Mouse (Mus musculus) Patski (cell line): ENCODE measurements around the gene Cntnap2. TPM values are rescaled to one million over a fixed set of nuclear protein-coding genes. Genes with fewer than 3 reads are reported as not detected.
A peak's percentile ranks its signal among the peaks of the same experiment; 100 is the strongest.

Source experiments
- ATAC-seq: fragments of 100-300 bp; one replicate; pipeline ENCODE4 v1.8.0; 2021
- CTCF ChIA-PET: fragments of 350-600 bp; sonication (Branson Sonifier 250); formaldehyde crosslinking; loops from one replicate; lab custom pipeline; 2022; ENCODE audit warnings: inconsistent platforms; lab: Charles Lee
- POLR2A ChIA-PET: fragments of 350-600 bp; sonication (Branson Sonifier 250); formaldehyde crosslinking; loops from one replicate; lab custom pipeline; 2022; ENCODE audit warnings: antibody characterized with exemption, inconsistent platforms; lab: Charles Lee
- DNase-seq: peaks from one replicate; pipeline ENCODE4 v3.0.0-alpha.2; 2011; ENCODE audit warnings: low read depth, low spot score
- H3K27me3 ChIP-seq: fragments of 371-371 bp; one replicate; pipeline ENCODE4 v1.5.1; 2021
- CTCF ChIP-seq: fragments of 100-300 bp; IDR thresholded peaks from one replicate; pipeline ENCODE4 v1.5.1; 2021
- in situ Hi-C: fragments of 300-500 bp; cut with MboI; formaldehyde crosslinking; loops from 3 replicates; pipeline ENCODE4 v1.11.1; 2018; ENCODE audit warnings: low pct_unique_long_range_greater_than_20kb, mixed read lengths
- polyA plus RNA-seq: library from polyadenylated mRNA; unstranded; gene quantifications from one replicate; pipeline ENCODE4 v1.2.3, GENCODE M21; 2021

Gene Cntnap2
- polyA plus RNA-seq, result 0.01 TPM

- no peaks in the 10 kb centered on the region for H3K27me3 ChIP-seq
- ATAC-seq, result no peak
- no peak for DNase-seq
- CTCF ChIA-PET, result no interaction called here
- no peak for TF ChIP-seq CTCF
- POLR2A ChIA-PET, result no interaction called here
- in situ Hi-C loops, result no loop called here
Measured at GRCm38 (mm10) chr6:45059091-45059490, at the start of gene Cntnap2. Cntnap2 (plus strand) TSS chr6:45059357.

GRCm38 (mm10) chr6:45026011-45026682, 33.0 kb upstream of the Cntnap2 start:
- peak; percentile 66 for TF ChIP-seq CTCF
- in situ Hi-C loops, result loop anchor here (5.0 to 25.0 kb wide), 2 partner anchors 1339 to 1664 kb away; no protein-coding TSS in a partner anchor
- POLR2A ChIA-PET, result interaction anchor here (0.8 kb wide), 1 partner anchor 275 kb away, joined by 3 read pairs; no protein-coding TSS in a partner anchor
- CTCF ChIA-PET, result interaction anchor here (1.1 to 1.2 kb wide), 2 partner anchors 10 to 1341 kb away, joined by 3 to 4 read pairs; no protein-coding TSS in a partner anchor
- ATAC-seq (peak; percentile 62), DNase-seq (no peak)
- H3K27me3 ChIP-seq, result peaks cover 10% of the 10 kb centered on the region

GRCm38 (mm10) chr6:45039454-45039853, 19.7 kb upstream of the Cntnap2 start:
- ATAC-seq, result no peak
- ChIA-PET POLR2A (no interaction called here), CTCF (no interaction called here)
- in situ Hi-C loops, result loop anchor here (25.0 kb wide), 1 partner anchor 1677 kb away; no protein-coding TSS in a partner anchor
- no peak for TF ChIP-seq CTCF
- DNase-seq, result no peak
- H3K27me3 ChIP-seq, result no peaks in the 10 kb centered on the region

GRCm38 (mm10) chr6:45059556-45060471, 657 bp downstream of the Cntnap2 start:
- ChIA-PET CTCF (no interaction called here), POLR2A (no interaction called here)
- ATAC-seq (no peak), DNase-seq (no peak)
- H3K27me3 ChIP-seq, result no peaks in the 10 kb centered on the region
- no peak for TF ChIP-seq CTCF
- in situ Hi-C loops, result no loop called here

GRCm38 (mm10) chr6:45062214-45062997, 3.2 kb downstream of the Cntnap2 start:
- in situ Hi-C loops, result no loop called here
- ChIA-PET CTCF (no interaction called here), POLR2A (interaction anchor here (0.5 kb wide), 1 partner anchor 1396 kb away, joined by 3 read pairs; no protein-coding TSS in a partner anchor)
- H3K27me3 ChIP-seq, result no peaks in the 10 kb centered on the region
- ATAC-seq (no peak), DNase-seq (no peak)
- no peak for TF ChIP-seq CTCF

GRCm38 (mm10) chr6:45088304-45088703, 29.1 kb downstream of the Cntnap2 start:
- DNase-seq, result no peak
- no peak for ATAC-seq

GRCm38 (mm10) chr6:45113613-45114012, 54.5 kb downstream of the Cntnap2 start:
- no peak for DNase-seq
- in situ Hi-C loops, result no loop called here
- ChIA-PET CTCF (interaction anchor here (0.7 kb wide), 1 partner anchor 9 kb away, joined by 3 read pairs; no protein-coding TSS in a partner anchor), POLR2A (no interaction called here)
- no peak for TF ChIP-seq CTCF
- no peaks in the 10 kb centered on the region for H3K27me3 ChIP-seq
- no peak for ATAC-seq

More at GRCm38 (mm10) chr6:45088304-45088703, 29.1 kb downstream of the Cntnap2 start:
- in situ Hi-C loops, result no loop called here
- ChIA-PET POLR2A (no interaction called here), CTCF (no interaction called here)
- no peaks in the 10 kb centered on the region for H3K27me3 ChIP-seq
- no peak for TF ChIP-seq CTCF

- in situ Hi-C loops, result no loop called here
- ChIA-PET POLR2A (no interaction called here), CTCF (no interaction called here)
- ATAC-seq, result no peak
- H3K27me3 ChIP-seq, result no peaks in the 10 kb centered on the region
- no peak for TF ChIP-seq CTCF
- no peak for DNase-seq
Measured at GRCm38 (mm10) chr6:45144882-45145281, 85.7 kb downstream of the Cntnap2 start.

GRCm38 (mm10) chr6:45205039-45205438, 145.9 kb downstream of the Cntnap2 start:
- no peak for ATAC-seq
- in situ Hi-C loops, result no loop called here
- no peak for DNase-seq
- ChIA-PET CTCF (no interaction called here), POLR2A (no interaction called here)
- no peaks in the 10 kb centered on the region for H3K27me3 ChIP-seq
- no peak for TF ChIP-seq CTCF

GRCm38 (mm10) chr6:45214330-45214729, 155.2 kb downstream of the Cntnap2 start:
- no peak for ATAC-seq
- ChIA-PET CTCF (no interaction called here), POLR2A (no interaction called here)
- DNase-seq, result no peak
- H3K27me3 ChIP-seq, result no peaks in the 10 kb centered on the region
- in situ Hi-C loops, result no loop called here
- no peak for TF ChIP-seq CTCF
